Mouse (Mus musculus): ENCODE results near the gene Atf5. TPM values are rescaled to one million over a fixed set of nuclear protein-coding genes. Genes with fewer than 3 reads are reported as not detected.

Atf5 gene
- polyA plus RNA-seq, 1 experiment from 2014 or later: 1.8 TPM

DNA sequence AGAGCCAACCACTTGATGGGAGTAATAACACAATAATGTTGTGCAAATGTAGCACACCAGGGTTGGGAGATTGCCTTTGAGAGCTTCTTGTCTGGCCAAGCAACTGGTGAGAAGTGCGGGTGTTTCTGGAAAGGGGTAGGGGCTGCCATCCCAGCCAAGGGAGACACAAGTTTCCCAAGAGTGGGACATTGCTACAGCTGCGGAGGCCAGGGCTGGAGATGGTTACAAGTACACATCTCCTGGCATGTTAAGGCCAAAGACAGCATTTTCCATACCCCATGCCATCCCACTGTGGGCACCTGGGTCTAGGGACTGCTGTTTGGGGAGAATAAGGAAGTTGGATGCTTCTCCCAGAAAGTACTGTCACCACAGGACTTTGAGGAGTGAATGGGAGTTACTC lies 36.6 kb upstream of the Atf5 start:
- no peak overlapping the region for H3K27ac ChIP-seq (replicated peaks in 1 of 2; ENCODE audit: control insufficient read depth in 1 of 2, insufficient read depth in 1 of 2, low read depth in 2 of 2, low read length in 2 of 2)
- no peak overlapping the region for H3K4me3 ChIP-seq (ENCODE audit: control insufficient read depth in 1 of 2, insufficient read depth in 1 of 2, low read depth in 1 of 2, low read length in 2 of 2)
- WGBS: 89% methylated on average over 2 of the region's 2 CpGs
- H3K36me3 ChIP-seq (ENCODE audit: control insufficient read depth, insufficient read depth, low read length): peaks cover 22% of the 10 kb centered on the region
- ATAC-seq (ENCODE audit: insufficient number of reproducible peaks, insufficient read depth, low FRiP score, low read depth): no peak
- peak overlapping the region; percentile 81 for H3K4me2 ChIP-seq (ENCODE audit: low read length)
- no peaks in the 10 kb centered on the region for H3K9me3 ChIP-seq (ENCODE audit: control insufficient read depth, low read length)
- 0 out of 2 replicates have a peak overlapping the region, but pooled peaks have one; percentile 73 for H3K9ac ChIP-seq (ENCODE audit: low read length)
- H3K27me3 ChIP-seq (ENCODE audit: control insufficient read depth, insufficient read depth, low read length): no peaks in the 10 kb centered on the region
- H3K4me1 ChIP-seq (ENCODE audit: control insufficient read depth in 2 of 2, insufficient read depth in 2 of 2, low read length in 2 of 2): peaks cover 26 to 43% of the 10 kb centered on the region in 2 experiments

GRCm38 (mm10) chr7:44852259-44853027 lies 36.0 kb upstream of the Atf5 start:
- 90% methylated on average over 36 of the region's 36 CpGs for WGBS

DNA sequence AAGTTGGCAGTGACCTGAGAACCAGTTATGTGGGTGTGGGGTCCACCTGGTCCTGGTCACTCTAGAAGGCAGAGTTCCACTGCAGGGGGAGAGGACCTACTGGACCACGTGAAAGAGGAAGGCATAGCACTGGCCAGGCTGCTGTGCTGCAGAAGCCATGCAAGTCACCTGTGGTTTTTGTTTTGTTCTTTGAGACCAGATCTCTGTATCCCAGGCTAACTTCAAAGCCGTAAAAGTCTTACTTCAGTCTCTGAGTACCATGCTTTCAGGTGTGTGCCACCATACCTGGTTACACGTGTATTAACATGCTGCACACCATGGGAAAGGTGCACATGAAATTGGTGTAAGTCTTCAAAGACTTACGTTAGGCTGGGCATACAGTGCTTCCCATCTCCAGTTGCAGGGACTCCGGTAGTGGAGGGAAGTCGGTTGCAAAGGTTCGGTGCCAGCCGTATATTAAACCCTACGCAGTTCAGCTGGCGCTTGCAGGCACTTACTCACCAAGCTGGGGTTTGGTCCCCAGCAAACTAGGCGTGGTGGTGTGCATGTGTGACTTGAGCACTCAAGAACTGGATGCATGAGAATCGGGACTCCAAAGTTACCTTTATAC lies 35.3 kb upstream of the Atf5 start:
- Histone ChIP-seq H3K4me3 (ENCODE audit: control insufficient read depth in 1 of 2, insufficient read depth in 1 of 2, low read depth in 1 of 2, low read length in 2 of 2) (no peak overlapping the region), H3K27me3 (ENCODE audit: control insufficient read depth, insufficient read depth, low read length) (no peaks in the 10 kb centered on the region), H3K4me2 (ENCODE audit: low read length) (no peak overlapping the region), H3K9ac (ENCODE audit: low read length) (no peak overlapping the region), H3K36me3 (ENCODE audit: control insufficient read depth, insufficient read depth, low read length) (peaks cover 28% of the 10 kb centered on the region), H3K4me1 (ENCODE audit: control insufficient read depth in 2 of 2, insufficient read depth in 2 of 2, low read length in 2 of 2) (peaks cover 28 to 46% of the 10 kb centered on the region in 2 experiments), H3K9me3 (ENCODE audit: control insufficient read depth, low read length) (no peaks in the 10 kb centered on the region), H3K27ac (replicated peaks in 1 of 2; ENCODE audit: control insufficient read depth in 1 of 2, insufficient read depth in 1 of 2, low read depth in 2 of 2, low read length in 2 of 2) (no peak overlapping the region)
- 93% methylated on average over 12 of the region's 12 CpGs for WGBS
- ATAC-seq (ENCODE audit: insufficient number of reproducible peaks, insufficient read depth, low FRiP score, low read depth): no peak

More at GRCm38 (mm10) chr7:44852259-44853027, 36.0 kb upstream of the Atf5 start:
- ATAC-seq (ENCODE audit: insufficient number of reproducible peaks, insufficient read depth, low FRiP score, low read depth): no peak
- no peaks in the 10 kb centered on the region for H3K9me3 ChIP-seq (ENCODE audit: control insufficient read depth, low read length)
- no peaks in the 10 kb centered on the region for H3K27me3 ChIP-seq (ENCODE audit: control insufficient read depth, insufficient read depth, low read length)
- no peak overlapping the region for H3K9ac ChIP-seq (ENCODE audit: low read length)
- no peak overlapping the region for H3K27ac ChIP-seq (replicated peaks in 1 of 2; ENCODE audit: control insufficient read depth in 1 of 2, insufficient read depth in 1 of 2, low read depth in 2 of 2, low read length in 2 of 2)
- H3K4me2 ChIP-seq (ENCODE audit: low read length): no peak overlapping the region
- H3K4me3 ChIP-seq (ENCODE audit: control insufficient read depth in 1 of 2, insufficient read depth in 1 of 2, low read depth in 1 of 2, low read length in 2 of 2): no peak overlapping the region
- peaks cover 28 to 45% of the 10 kb centered on the region in 2 experiments for H3K4me1 ChIP-seq (ENCODE audit: control insufficient read depth in 2 of 2, insufficient read depth in 2 of 2, low read length in 2 of 2)
- peaks cover 23% of the 10 kb centered on the region for H3K36me3 ChIP-seq (ENCODE audit: control insufficient read depth, insufficient read depth, low read length)

DNA sequence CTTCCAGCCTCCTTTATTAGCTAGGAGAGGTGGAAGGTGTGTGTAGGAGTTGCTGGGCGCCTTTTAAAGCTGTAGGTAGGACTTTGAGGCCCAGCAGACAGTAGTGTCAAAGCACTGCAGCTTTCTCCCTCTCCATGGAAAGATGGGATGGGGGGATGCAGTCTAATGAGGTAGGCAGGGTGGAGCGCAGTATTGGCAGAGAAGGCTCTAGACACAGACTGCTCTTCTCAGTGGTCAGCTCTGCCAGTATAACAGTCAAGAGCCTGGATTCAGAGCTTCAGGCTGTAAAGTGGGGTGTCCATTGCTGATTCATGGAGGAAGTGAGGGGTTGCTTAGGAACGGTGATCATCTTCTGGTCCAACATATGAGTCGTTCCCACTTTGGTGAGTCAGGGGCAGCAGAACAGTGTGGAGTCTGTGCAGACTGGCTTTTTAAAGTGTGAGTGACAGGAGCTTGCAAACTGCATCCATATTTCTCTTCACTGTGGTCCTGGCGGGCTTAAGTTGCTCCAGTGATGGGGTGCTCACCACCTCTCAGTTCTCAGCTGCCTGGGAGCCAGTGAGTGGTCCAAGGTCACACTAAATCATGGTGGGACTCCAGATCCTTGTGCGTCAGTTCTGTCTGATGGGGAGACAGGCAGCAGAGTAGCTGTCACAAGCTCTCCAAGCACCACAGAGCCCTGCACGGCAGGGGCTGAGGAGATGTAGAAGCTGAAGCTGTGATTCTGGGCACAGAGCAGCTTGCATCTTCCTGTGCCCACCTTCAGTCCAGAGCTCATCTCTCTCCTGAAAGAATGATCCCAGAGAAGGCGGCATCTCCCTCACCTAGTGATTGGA lies 34.5 kb upstream of the Atf5 start:
- Histone ChIP-seq H3K4me1 (ENCODE audit: control insufficient read depth in 2 of 2, insufficient read depth in 2 of 2, low read length in 2 of 2) (peaks cover 26 to 41% of the 10 kb centered on the region in 2 experiments), H3K9ac (ENCODE audit: low read length) (peak overlapping the region; percentile 91), H3K4me2 (ENCODE audit: low read length) (peak overlapping the region; percentile 86), H3K36me3 (ENCODE audit: control insufficient read depth, insufficient read depth, low read length) (peaks cover 35% of the 10 kb centered on the region), H3K9me3 (ENCODE audit: control insufficient read depth, low read length) (no peaks in the 10 kb centered on the region), H3K27ac (replicated peaks in 1 of 2; ENCODE audit: control insufficient read depth in 1 of 2, insufficient read depth in 1 of 2, low read depth in 2 of 2, low read length in 2 of 2) (peak overlapping the region; percentile 60 to 98; a peak in 3 of 4 replicates), H3K27me3 (ENCODE audit: control insufficient read depth, insufficient read depth, low read length) (no peaks in the 10 kb centered on the region), H3K4me3 (ENCODE audit: control insufficient read depth in 1 of 2, insufficient read depth in 1 of 2, low read depth in 1 of 2, low read length in 2 of 2) (peak overlapping the region; percentile 70 to 76)
- WGBS: 71% methylated on average over 8 of the region's 8 CpGs
- ATAC-seq (ENCODE audit: insufficient number of reproducible peaks, insufficient read depth, low FRiP score, low read depth): no peak

- Histone ChIP-seq H3K4me1 (ENCODE audit: control insufficient read depth in 2 of 2, insufficient read depth in 2 of 2, low read length in 2 of 2) (peaks cover 24 to 37% of the 10 kb centered on the region in 2 experiments), H3K9me3 (ENCODE audit: control insufficient read depth, low read length) (no peaks in the 10 kb centered on the region), H3K27ac (replicated peaks in 1 of 2; ENCODE audit: control insufficient read depth in 1 of 2, insufficient read depth in 1 of 2, low read depth in 2 of 2, low read length in 2 of 2) (peak overlapping the region; percentile 94 to 98), H3K27me3 (ENCODE audit: control insufficient read depth, insufficient read depth, low read length) (no peaks in the 10 kb centered on the region), H3K4me2 (ENCODE audit: low read length) (peak overlapping the region; percentile 86), H3K9ac (ENCODE audit: low read length) (peak overlapping the region; percentile 91), H3K4me3 (ENCODE audit: control insufficient read depth in 1 of 2, insufficient read depth in 1 of 2, low read depth in 1 of 2, low read length in 2 of 2) (peak overlapping the region; percentile 70 to 76), H3K36me3 (ENCODE audit: control insufficient read depth, insufficient read depth, low read length) (peaks cover 44% of the 10 kb centered on the region)
- under 1% methylated on average over 32 of the region's 33 CpGs for WGBS
- peak; percentile 26 for ATAC-seq (ENCODE audit: insufficient number of reproducible peaks, insufficient read depth, low FRiP score, low read depth)
Measured at GRCm38 (mm10) chr7:44850146-44850545, 33.7 kb upstream of the Atf5 start.

DNA sequence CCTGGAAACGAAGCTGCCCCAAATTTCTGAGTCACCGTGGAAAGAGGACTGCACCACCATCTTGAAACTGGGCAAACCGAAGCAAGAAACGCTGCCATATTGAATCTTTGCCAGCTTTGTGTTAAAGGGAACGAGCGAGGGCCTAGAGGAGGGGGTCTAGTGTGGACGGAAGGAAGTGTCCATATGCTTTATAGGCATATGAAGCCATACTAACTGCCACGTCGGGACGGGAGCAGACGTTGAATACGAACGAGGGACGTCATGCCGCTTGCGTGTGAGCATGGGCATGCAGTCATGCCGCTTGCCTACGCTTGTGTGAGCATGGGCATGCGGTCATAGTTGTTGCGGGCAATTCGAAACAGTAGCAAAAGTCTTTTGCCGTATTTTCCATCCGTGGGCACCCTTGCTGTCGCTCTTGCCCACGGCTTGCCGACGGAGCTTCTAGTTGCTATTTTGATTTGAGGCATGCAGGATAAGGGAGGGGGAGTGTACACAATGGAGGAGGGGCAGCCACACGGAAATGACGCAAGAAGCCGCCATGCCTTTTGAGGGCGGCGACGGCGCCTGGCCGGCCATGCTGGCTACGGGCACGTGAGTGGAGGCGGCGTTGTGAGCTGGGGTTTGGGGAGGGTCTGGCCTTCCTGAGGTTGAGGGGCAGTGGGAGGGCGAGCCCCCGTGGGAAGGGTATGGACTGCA lies 33.1 kb upstream of the Atf5 start:
- Histone ChIP-seq H3K27me3 (ENCODE audit: control insufficient read depth, insufficient read depth, low read length) (no peaks in the 10 kb centered on the region), H3K9ac (ENCODE audit: low read length) (peak overlapping the region; percentile 91), H3K4me3 (ENCODE audit: control insufficient read depth in 1 of 2, insufficient read depth in 1 of 2, low read depth in 1 of 2, low read length in 2 of 2) (peak overlapping the region; percentile 70 to 76), H3K4me2 (ENCODE audit: low read length) (peak overlapping the region; percentile 86), H3K9me3 (ENCODE audit: control insufficient read depth, low read length) (no peaks in the 10 kb centered on the region), H3K4me1 (ENCODE audit: control insufficient read depth in 2 of 2, insufficient read depth in 2 of 2, low read length in 2 of 2) (peaks cover 21 to 33% of the 10 kb centered on the region in 2 experiments), H3K36me3 (ENCODE audit: control insufficient read depth, insufficient read depth, low read length) (peaks cover 49% of the 10 kb centered on the region), H3K27ac (replicated peaks in 1 of 2; ENCODE audit: control insufficient read depth in 1 of 2, insufficient read depth in 1 of 2, low read depth in 2 of 2, low read length in 2 of 2) (peak overlapping the region; percentile 94 to 98)
- under 1% methylated on average over 41 of the region's 41 CpGs for WGBS
- ATAC-seq (ENCODE audit: insufficient number of reproducible peaks, insufficient read depth, low FRiP score, low read depth): peak; percentile 60

All from heart, embryonic 14.5 days (tissue).